Mouse (Mus musculus): ENCODE results near the gene Pkig. TPM values are rescaled to one million over a fixed set of nuclear protein-coding genes. Genes with fewer than 3 reads are reported as not detected.

Pkig gene
- polyA plus RNA-seq, 1 experiment = 20.2 TPM

DNA sequence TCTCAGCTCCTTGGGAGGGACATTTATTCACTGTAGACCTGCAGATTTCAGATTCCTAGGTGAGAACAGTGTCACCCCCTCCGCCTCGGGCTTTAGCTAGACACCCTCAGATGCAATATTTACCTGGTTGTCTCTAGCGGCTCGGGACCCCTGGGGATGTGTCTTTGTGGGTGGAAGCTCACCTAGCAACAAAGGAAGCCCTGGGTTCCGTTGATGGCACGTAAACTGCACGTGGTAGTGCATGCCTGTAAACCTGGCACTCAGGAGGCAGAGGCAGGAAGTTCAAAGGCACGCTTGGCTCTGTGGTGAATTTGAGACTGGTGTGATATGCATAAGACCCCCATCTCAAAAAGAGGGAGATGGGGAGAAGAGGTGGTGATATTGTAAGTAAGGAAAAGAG, 112.5 kb downstream of the Pkig start:
- Histone ChIP-seq H3K4me1 (ENCODE audit: control insufficient read depth, insufficient read depth, low read length) (no peaks in the 10 kb centered on the region), H3K9ac (ENCODE audit: low read depth, poor library complexity, severe bottlenecking) (no peak overlapping the region), H3K27me3 (ENCODE audit: control insufficient read depth, insufficient read depth, low read length, poor library complexity, severe bottlenecking) (peaks cover 2% of the 10 kb centered on the region; the same call in 1 of the 2 replicates), H3K9me3 (replicated peaks; ENCODE audit: control insufficient read depth, insufficient read depth, low read length, poor library complexity, severe bottlenecking) (no peaks in the 10 kb centered on the region), H3K36me3 (ENCODE audit: control insufficient read depth, insufficient read depth, low read length, poor library complexity, severe bottlenecking) (no peaks in the 10 kb centered on the region), H3K4me3 (ENCODE audit: low read depth, low read length) (no peak overlapping the region), H3K27ac (ENCODE audit: insufficient read depth, low read length) (no peak overlapping the region)
- TF ChIP-seq CTCF (IDR thresholded peaks at IDR 0.05; ENCODE audit: low read depth, low read length) (no peak), EP300 (IDR thresholded peaks at IDR 0.05; ENCODE audit: insufficient read depth, low read depth, low read length) (no peak), POLR2A (IDR thresholded peaks at IDR 0.05; ENCODE audit: insufficient read depth, low read length) (no peak)

Other genes starting within 250 kb of the Pkig start
- gene Oser1, start 233.7 kb upstream of the Pkig start, polyA plus RNA-seq (2011; ENCODE audit: insufficient read depth, insufficient read length, low read depth, missing spikeins) = 48.3 and 50.6 TPM in 2 replicates
- 2.4 and 2.7 TPM in 2 replicates for gene Gdap1l1, start 219.9 kb upstream of the Pkig start, polyA plus RNA-seq (2011; ENCODE audit: insufficient read depth, insufficient read length, low read depth, missing spikeins)
- gene Fitm2, start 185.8 kb upstream of the Pkig start, polyA plus RNA-seq (2011; ENCODE audit: insufficient read depth, insufficient read length, low read depth, missing spikeins) = 4.4 and 4.9 TPM in 2 replicates
- not detected in 2 replicates for gene R3hdml, start 166.1 kb upstream of the Pkig start, polyA plus RNA-seq (2011; ENCODE audit: insufficient read depth, insufficient read length, low read depth, missing spikeins)
- gene Hnf4a, start 151.6 kb upstream of the Pkig start, polyA plus RNA-seq (2011; ENCODE audit: insufficient read depth, insufficient read length, low read depth, missing spikeins) = not detected in 2 replicates
- 9.4 and 11.9 TPM in 2 replicates for gene Ttpal, start 56.1 kb upstream of the Pkig start, polyA plus RNA-seq (2011; ENCODE audit: insufficient read depth, insufficient read length, low read depth, missing spikeins)
- 130 and 146 TPM in 2 replicates for gene Serinc3, start 13.3 kb upstream of the Pkig start, polyA plus RNA-seq (2011; ENCODE audit: insufficient read depth, insufficient read length, low read depth, missing spikeins)
- 8.4 and 8.9 TPM in 2 replicates for gene Ada, start 91.9 kb downstream of the Pkig start, polyA plus RNA-seq (2011; ENCODE audit: insufficient read depth, insufficient read length, low read depth, missing spikeins)
- 1.0 and 1.2 TPM in 2 replicates for gene Ccn5, start 162.5 kb downstream of the Pkig start, polyA plus RNA-seq (2011; ENCODE audit: insufficient read depth, insufficient read length, low read depth, missing spikeins)
- not detected in 2 replicates for gene Kcnk15, start 195.3 kb downstream of the Pkig start, polyA plus RNA-seq (2011; ENCODE audit: insufficient read depth, insufficient read length, low read depth, missing spikeins)